Mouse (Mus musculus): ENCODE data around the gene Tnfrsf1b.

Tnfrsf1b gene

GRCm38 (mm10) chr4:145257751-145258434, 11.2 kb upstream of the Tnfrsf1b start:
- DNase-seq (ENCODE audit: low read depth, low spot score) = no peak

- no peak for DNase-seq (ENCODE audit: low read depth, low spot score)
Observed at GRCm38 (mm10) chr4:145256144-145256543, 9.5 kb upstream of the Tnfrsf1b start.

- DNase-seq (ENCODE audit: low read depth, low spot score) = no peak
Observed at GRCm38 (mm10) chr4:145254418-145254817, 7.7 kb upstream of the Tnfrsf1b start.

GRCm38 (mm10) chr4:145252611-145253010, 5.9 kb upstream of the Tnfrsf1b start:
- no peak for DNase-seq (ENCODE audit: low read depth, low spot score)

- no peak for DNase-seq (ENCODE audit: low read depth, low spot score)
Observed at GRCm38 (mm10) chr4:145251546-145251945, 4.9 kb upstream of the Tnfrsf1b start.

- no peak for DNase-seq (ENCODE audit: low read depth, low spot score)
Observed at GRCm38 (mm10) chr4:145250002-145250401, 3.3 kb upstream of the Tnfrsf1b start.

- no peak for DNase-seq (ENCODE audit: low read depth, low spot score)
Observed at GRCm38 (mm10) chr4:145247556-145247955, 886 bp upstream of the Tnfrsf1b start.

GRCm38 (mm10) chr4:145245581-145245980, 1.1 kb downstream of the Tnfrsf1b start:
- DNase-seq (ENCODE audit: low read depth, low spot score) = no peak

- DNase-seq (ENCODE audit: low read depth, low spot score) = no peak
Observed at GRCm38 (mm10) chr4:145244676-145245075, 2.0 kb downstream of the Tnfrsf1b start.

GRCm38 (mm10) chr4:145242719-145243350, 3.8 kb downstream of the Tnfrsf1b start:
- no peak for DNase-seq (ENCODE audit: low read depth, low spot score)

GRCm38 (mm10) chr4:145240723-145241231, 5.9 kb downstream of the Tnfrsf1b start:
- DNase-seq (ENCODE audit: low read depth, low spot score) = peak; percentile 69

- peak; percentile 89 for DNase-seq (ENCODE audit: low read depth, low spot score)
Observed at GRCm38 (mm10) chr4:145239049-145239830, 7.4 kb downstream of the Tnfrsf1b start.

- no peak for DNase-seq (ENCODE audit: low read depth, low spot score)
Observed at GRCm38 (mm10) chr4:145236027-145236426, 10.6 kb downstream of the Tnfrsf1b start.

GRCm38 (mm10) chr4:145233487-145234228, 13.0 kb downstream of the Tnfrsf1b start:
- DNase-seq (ENCODE audit: low read depth, low spot score) = peak; percentile 73

- DNase-seq (ENCODE audit: low read depth, low spot score) = peak; percentile 42
Observed at GRCm38 (mm10) chr4:145231732-145232131, 14.9 kb downstream of the Tnfrsf1b start.

GRCm38 (mm10) chr4:145230647-145231046, 16.0 kb downstream of the Tnfrsf1b start:
- no peak for DNase-seq (ENCODE audit: low read depth, low spot score)

GRCm38 (mm10) chr4:145229524-145230163, 17.0 kb downstream of the Tnfrsf1b start:
- no peak for DNase-seq (ENCODE audit: low read depth, low spot score)

- no peak for DNase-seq (ENCODE audit: low read depth, low spot score)
Observed at GRCm38 (mm10) chr4:145229051-145229450, 17.6 kb downstream of the Tnfrsf1b start.

GRCm38 (mm10) chr4:145224613-145225012, 22.1 kb downstream of the Tnfrsf1b start:
- no peak for DNase-seq (ENCODE audit: low read depth, low spot score)

- DNase-seq (ENCODE audit: low read depth, low spot score) = no peak
Observed at GRCm38 (mm10) chr4:145222064-145222463, 24.6 kb downstream of the Tnfrsf1b start.

- DNase-seq (ENCODE audit: low read depth, low spot score) = no peak
Observed at GRCm38 (mm10) chr4:145221379-145221778, 25.3 kb downstream of the Tnfrsf1b start.
